Mouse (Mus musculus) retina, postnatal 1 day (tissue): Measurements from ENCODE around the gene Sirt2.

Experiments
- DNase-seq: peaks from one replicate; pipeline ENCODE4 v3.0.0-alpha.2; 2012

Gene Sirt2

DNA sequence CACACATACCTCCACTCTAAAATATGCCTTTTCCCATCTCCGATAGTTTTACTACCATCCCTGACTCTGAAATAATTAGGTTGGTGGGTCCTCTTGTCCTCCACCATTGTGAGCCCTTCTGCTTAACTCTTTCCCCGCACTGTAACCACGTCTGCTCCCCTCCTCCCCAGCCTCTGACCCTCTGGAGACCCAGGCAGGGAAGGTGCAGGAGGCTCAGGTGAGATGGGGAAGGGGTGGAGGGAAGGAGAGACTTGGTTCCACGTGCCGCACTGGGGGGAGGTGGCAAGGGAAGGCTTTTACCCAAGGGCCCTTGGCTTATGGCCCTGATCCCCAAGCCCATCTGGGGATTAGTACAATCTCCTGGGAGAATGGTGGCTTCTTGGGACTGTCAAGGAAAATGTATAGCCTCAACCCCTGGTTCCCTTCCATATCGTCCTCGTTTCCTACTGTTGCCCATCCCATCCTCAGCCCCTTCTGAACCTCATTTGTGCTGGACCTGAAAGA, 979 bp downstream of the Sirt2 start, which contains the start of gene Nfkbib:
Nfkbib (minus strand) TSS at position 51 of the 504 bp plus-strand sequence.
- DNase-seq, result peak; percentile 38

- DNase-seq, result no peak
Observed at GRCm38 (mm10) chr7:28769414-28769958, 3.0 kb downstream of the Sirt2 start.

GRCm38 (mm10) chr7:28770309-28770708, 3.8 kb downstream of the Sirt2 start:
- DNase-seq, result no peak

DNA sequence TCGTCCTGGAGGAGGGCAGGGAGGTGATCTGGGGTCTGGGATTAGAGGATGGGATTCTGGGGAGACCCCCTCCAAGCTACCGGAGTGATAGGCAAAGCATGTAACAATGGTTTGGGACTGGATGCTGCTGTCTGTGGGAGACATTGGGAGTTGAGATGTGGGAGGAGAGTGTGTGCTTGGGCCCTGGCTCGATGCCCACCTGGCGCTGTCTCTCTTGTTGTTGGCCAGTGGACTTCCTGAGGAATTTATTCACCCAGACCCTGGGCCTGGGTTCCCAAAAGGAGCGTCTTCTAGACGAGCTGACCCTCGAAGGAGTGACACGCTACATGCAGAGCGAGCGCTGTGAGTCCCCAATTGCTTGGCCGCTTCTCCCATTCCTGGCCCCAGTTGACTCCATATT, 5.3 kb downstream of the Sirt2 start:
- DNase-seq, result no peak

GRCm38 (mm10) chr7:28773163-28773562, 6.6 kb downstream of the Sirt2 start:
- no peak for DNase-seq

DNA sequence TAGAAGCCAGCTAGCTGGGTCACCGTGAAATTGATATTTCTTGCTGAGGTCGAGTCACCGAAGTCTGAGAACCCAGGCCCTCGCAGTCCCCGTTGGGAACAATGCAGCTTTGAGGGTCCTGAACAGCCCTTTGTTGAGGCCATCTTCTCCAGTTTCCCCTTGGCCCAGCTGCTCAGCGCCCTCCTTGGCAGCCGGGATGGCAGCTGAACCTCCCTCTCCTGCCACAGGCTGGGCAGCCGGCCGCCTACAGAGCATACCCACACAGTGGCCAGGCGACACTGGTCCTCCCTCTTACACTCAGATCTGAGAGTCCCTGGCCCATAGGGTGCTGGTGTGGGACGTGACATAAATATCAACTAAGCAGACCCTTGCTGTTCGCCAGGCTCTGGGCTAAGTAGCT, 7.6 kb downstream of the Sirt2 start:
- no peak for DNase-seq

GRCm38 (mm10) chr7:28775129-28775528, 8.6 kb downstream of the Sirt2 start:
- DNase-seq, result no peak

DNA sequence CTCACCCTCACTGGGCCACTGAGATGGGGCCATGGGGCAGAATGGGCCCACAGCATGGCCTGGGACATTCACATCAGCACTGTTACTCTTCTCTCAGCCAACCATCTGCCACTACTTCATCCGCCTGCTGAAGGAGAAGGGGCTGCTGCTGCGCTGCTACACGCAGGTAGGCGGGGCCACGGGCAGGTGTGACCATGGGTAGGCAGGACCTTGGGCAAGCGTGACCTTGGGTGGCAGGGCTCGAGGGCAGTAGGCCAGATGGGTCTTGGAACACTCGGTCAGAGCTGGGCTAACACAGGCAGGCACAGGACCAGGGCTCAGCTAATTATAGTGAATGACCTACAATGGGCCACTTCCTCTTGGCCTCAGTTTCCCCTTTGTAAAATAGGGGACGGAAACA, 12.3 kb downstream of the Sirt2 start:
- no peak for DNase-seq

- DNase-seq, result peak; percentile 93
Observed at GRCm38 (mm10) chr7:28780067-28780658, 13.6 kb downstream of the Sirt2 start.

GRCm38 (mm10) chr7:28780857-28781256, 14.3 kb downstream of the Sirt2 start:
- DNase-seq, result peak; percentile 55

- no peak for DNase-seq
Observed at GRCm38 (mm10) chr7:28781261-28781663, 14.7 kb downstream of the Sirt2 start.

- DNase-seq, result no peak
Observed at GRCm38 (mm10) chr7:28785161-28785560, 18.6 kb downstream of the Sirt2 start.

- no peak for DNase-seq
Observed at GRCm38 (mm10) chr7:28787884-28788283, 21.3 kb downstream of the Sirt2 start.

DNA sequence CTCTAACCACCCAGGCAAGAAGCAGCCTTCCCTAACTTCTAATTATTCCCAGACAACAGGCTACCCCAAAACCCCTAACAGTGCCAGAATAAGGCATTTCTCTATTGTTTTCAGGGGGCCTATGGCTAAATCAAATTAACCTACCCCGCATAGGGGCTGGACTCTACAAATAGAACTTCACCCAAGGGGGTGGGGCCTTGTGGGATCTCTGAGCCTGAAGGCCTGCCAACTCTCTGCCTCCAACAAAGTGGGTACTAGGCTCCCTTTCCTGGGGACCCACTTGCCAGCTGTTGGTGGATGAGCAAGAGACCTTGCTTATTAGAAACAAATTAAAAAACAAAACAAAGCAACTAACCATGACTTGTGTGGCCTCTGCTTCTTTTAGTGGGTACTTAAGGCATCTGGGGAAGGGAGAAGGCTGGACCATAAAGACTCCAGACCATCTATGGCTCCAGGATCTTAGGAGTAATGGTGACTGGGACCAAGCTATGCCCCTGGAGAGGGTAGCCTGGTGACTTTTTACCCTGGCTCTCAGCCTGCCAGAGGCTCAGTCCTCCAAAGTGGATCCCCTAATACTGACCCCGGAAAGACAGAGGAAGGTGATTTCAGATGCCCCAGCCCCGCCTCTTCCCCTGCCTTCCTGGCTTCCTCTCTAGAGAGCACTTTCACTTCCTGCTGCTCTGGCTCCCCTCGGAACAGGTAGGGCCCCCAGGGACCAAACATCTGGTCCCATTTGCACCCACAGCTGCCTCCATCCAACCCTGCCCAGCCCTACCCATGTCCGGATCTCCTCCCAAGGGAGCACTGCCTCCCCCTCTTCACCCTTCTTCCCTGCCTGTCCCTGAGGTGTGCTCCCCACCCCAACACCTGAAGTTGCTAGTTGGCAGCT, 22.0 kb downstream of the Sirt2 start, which contains the start of gene Rinl:
Rinl (plus strand) TSS at position 663 of the 889 bp plus-strand sequence.
- no peak for DNase-seq

DNA sequence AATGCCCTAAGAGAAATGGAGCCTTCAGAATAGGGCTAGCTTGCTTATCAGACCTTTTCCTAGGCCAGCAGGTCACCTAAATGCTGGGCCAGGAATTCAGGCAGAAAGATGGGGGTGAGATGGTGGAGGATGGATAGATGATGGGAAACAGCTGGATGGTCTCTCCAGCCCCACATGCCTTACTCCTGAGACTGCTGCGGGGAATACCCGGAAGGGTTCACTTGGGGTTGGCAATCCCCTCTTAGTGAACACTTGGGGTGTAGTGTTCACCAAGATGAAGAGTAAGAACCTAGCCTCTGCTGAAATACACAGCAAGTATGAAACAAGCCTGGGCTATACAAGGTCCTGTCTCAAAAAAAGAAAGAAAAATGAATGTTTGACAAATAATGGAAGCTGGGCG, 22.7 kb downstream of the Sirt2 start:
- DNase-seq, result no peak

DNA sequence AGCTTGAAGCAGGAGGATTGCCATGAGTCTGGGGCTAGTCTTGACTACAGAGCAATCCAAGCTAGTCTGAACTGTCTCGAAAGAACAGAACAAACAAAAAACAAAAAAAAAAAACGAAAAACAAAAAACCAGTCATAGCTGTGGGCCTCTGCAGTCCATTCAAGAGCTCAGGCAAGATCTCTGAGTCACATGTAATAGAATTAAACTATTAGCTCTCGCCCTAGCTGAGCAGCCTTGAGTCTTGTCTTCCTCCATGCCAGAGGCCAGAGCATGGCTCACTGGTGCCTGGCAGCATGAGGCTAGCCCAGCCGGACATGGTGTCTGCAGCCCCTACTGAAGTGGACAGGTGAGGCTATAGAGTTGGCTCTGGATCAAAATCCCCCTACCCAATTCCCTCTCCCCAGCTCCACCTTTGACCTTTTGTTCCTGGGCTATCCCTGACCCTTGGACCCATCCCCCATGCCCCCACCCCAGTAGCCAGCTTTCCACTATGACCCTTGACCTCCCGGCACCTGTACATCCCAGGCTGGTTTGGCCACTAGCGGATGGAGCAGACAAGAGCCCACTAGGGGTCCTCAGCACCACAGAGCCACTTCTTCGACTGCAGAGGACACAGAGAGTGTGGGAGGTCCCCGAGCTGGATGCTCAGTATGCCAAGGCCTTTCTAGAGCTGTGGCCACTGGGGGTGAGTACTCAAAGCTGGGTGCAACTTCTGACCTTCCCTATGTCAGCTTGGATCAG, 23.7 kb downstream of the Sirt2 start:
- DNase-seq, result peak; percentile 65

GRCm38 (mm10) chr7:28791706-28792105, 25.2 kb downstream of the Sirt2 start:
- no peak for DNase-seq

GRCm38 (mm10) chr7:28792391-28793185, 26.1 kb downstream of the Sirt2 start:
- DNase-seq, result no peak

DNA sequence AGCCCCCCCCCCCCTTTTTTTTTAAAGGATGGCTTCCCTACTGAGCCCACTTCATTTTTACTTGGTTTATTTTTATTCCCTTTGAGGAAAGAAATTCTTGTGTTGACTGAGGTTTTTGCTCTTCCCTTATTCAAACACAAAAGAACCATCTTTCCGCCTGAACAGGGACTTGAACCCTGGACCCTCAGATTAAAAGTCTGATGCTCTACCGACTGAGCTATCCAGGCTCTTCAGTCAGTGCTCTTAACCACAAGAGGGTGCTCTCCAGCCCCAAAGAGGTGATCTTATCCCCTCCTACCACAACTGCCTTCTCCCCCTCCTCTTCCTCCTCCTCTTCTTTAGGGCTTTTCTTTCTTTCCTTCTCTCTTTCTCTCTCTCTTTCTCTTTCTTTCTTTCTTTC, 27.3 kb downstream of the Sirt2 start:
- DNase-seq, result peak; percentile 31

- DNase-seq, result no peak
Observed at GRCm38 (mm10) chr7:28794496-28794895, 28.0 kb downstream of the Sirt2 start.

DNA sequence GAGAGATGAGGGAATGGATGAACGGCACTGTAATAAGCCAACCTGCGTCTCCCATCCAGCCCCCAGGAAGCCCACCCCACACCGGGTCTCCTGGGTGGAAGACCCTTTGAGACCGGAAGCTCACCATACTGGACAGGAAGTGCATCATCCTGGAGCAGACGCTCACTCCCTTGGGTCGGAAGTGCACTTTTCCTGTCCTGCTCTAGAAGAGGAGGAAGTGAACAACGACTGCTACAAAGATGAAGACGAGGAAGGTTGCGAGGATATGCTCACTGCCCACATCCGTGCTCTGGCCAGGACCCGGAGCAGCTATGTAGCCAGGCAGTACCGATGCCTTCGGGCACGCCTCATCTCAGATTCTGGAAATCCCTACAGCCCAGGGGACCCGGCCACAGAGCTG, 29.3 kb downstream of the Sirt2 start:
- DNase-seq, result no peak

GRCm38 (mm10) chr7:28796562-28796975, 30.0 kb downstream of the Sirt2 start:
- peak; percentile 84 for DNase-seq
